Mouse (Mus musculus): ENCODE results near the gene Gm20388. TPM values are rescaled to one million over a fixed set of nuclear protein-coding genes. Genes with fewer than 3 reads are reported as not detected.

The Gm20388 gene
- total RNA-seq, 2 experiments from 2014 or later = 12.7 TPM; not detected in 1

GRCm38 (mm10) chr8:120618110-120618509 lies 707.5 kb downstream of the Gm20388 start:
- DNase-seq = peak; percentile 73 to 75

- DNase-seq = peak; percentile 51 to 61
Measured at GRCm38 (mm10) chr8:120619235-120620180, 708.9 kb downstream of the Gm20388 start.

DNA sequence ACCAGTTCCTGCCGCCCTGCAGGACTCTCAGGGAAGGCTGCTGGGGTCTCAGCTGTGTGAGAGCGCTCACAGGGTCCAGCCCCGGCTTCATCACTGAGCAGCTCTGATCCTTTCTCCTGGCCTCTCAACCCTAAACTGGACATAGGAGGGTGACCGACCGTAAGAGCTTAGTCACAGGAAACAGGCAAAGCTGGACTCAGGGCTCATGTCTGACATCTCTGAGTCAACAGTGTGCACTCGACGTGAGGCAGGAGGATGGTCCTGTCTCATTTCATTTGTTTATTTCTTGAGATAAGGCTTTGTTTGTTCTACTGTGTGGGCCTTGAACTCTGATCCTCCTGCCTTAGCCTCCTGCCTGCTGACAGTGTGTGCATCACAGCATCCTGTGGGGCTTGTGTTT lies 709.8 kb downstream of the Gm20388 start:
- no peak for DNase-seq

GRCm38 (mm10) chr8:120622161-120622560 lies 711.5 kb downstream of the Gm20388 start:
- no peak for DNase-seq

DNA sequence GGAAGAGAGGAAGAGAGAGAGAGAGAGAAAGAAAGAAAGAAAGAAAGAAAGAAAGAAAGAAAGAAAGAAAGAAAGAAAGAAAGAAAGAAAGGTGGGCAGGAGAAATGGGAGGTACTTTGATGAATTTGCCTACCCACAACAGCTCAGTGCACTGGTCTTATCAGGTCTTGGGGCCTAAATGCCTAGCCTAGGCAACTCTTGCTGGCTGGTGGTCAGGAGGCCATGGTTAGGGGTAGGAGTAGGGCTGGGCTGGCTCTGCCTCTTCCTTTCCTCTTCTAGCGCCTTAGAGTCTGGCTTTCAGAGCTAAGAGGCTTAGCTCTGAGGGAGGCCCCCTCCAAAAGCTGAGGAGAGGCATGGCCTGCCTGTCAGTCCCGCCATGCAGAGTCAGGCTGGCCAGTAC lies 713.0 kb downstream of the Gm20388 start:
- no peak for DNase-seq

DNA sequence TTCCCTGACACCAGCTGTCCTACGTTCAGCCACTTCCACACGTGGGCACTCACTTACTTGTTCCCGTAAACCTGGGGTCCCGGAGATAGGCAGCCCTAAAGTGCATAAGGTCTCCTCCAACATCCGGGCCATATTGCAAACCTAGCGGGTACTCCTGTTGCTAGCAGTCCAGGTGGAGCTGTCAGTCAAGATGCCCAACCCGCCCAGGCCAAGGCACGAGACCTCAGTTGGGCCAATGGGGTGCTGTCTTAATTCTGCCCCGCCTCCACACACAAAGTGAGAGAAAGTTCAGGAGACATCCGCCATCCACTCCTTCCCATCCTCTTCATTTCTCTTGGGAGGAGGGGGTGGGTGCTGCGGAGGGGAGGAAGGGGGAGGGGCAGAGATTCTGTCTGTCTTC lies 715.8 kb downstream of the Gm20388 start:
- no peak for DNase-seq

DNA sequence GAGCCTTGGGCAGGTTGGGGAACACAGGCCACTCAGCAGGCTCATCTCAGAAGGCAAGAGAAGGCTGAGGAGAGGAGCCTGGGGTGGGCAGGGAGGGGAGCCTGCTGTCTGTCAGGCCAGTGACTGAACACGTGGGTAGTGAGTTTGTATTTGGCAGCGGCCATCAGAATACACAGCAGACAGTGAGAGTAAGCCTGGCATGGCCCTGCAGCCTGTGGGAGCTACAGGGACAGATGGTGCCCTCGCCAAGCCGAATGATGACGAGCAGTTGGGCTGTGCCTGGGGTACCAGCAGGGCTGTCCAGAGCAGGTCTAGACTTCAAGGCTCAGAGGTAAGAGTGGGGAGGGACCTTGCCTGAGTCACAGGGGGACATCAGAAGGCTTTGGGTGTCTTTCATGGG lies 716.7 kb downstream of the Gm20388 start:
- peak in 1 of 2 experiments; percentile 61 for DNase-seq

DNA sequence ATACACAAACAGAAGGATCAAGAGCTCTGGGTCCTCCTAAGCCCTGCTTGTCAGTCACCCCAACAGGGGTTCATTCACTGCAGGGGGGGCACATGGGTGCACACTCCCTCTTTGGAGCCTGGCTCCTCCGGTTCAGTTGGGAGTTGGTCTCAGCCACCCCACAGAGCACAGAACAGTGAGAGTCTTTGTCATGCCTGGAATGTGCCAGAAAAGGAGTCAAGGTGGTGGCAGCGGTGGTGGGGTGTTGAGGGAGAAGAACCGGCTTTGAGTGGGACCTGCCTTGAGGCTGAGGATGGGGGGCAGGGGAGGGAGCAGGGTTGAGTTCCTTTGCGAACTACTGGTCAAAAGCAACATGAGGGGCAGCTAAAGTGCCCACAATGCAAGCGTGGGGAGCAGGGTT lies 719.4 kb downstream of the Gm20388 start:
- no peak for DNase-seq

GRCm38 (mm10) chr8:120630848-120631247 lies 720.2 kb downstream of the Gm20388 start:
- no peak for DNase-seq

- no peak for DNase-seq
Measured at GRCm38 (mm10) chr8:120631441-120632375, 721.1 kb downstream of the Gm20388 start.

GRCm38 (mm10) chr8:120632969-120633664 lies 722.5 kb downstream of the Gm20388 start:
- no peak for DNase-seq

- no peak for DNase-seq
Measured at GRCm38 (mm10) chr8:120633665-120634271, 723.1 kb downstream of the Gm20388 start.

GRCm38 (mm10) chr8:120634329-120634839 lies 723.7 kb downstream of the Gm20388 start:
- peak; percentile 48 for DNase-seq

- no peak for DNase-seq
Measured at GRCm38 (mm10) chr8:120641245-120641644, 730.6 kb downstream of the Gm20388 start.

DNA sequence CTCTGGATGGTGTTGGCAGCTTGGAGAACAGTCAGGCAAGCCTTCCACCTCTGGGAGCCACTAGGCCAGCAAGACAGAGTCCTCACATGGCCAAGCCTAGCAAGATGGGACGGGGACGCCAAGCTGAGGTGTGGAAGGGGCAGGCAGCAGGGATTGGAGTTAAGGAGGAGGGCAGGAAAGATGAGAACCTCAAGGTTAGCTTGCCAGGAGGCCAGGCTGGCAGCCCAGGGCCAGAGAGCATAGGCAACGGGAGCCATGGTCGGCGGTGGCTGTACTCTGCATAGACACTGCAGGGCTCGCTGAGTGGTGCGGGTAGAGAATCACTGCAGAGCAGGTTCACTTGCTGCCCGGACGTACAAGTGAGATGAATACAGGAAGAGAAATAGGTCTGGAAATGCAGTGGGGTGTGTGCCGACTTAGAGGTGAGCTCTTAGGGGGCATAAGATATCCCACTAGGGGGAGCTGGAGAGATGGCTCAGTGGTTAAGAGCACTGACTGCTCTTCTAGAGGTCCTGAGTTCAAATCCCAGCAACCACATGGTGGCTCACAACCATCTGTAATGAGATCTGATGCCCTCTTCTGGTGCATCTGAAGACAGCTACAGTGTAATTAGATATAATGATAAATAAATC lies 731.5 kb downstream of the Gm20388 start:
- DNase-seq = no peak

DNA sequence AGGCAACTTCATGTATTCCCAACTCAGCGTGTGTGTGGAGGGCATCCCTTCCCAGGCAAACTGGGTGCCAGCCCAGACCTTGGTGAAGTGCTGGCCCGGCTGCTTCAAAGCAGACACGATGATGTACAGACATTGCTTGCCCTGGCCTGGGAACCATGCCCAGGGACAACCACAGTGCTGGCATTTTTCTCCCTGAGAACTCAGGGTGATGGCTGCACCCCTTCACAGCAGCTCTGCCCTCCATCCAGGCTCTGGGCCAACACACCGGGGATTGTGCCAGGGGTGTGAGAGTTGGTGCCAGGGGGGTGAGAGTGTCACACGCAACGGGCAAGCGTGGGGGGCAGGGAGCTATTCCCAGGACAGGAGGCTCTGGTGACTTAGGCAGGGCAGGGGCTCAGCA lies 734.0 kb downstream of the Gm20388 start:
- DNase-seq = peak; percentile 79 to 85

DNA sequence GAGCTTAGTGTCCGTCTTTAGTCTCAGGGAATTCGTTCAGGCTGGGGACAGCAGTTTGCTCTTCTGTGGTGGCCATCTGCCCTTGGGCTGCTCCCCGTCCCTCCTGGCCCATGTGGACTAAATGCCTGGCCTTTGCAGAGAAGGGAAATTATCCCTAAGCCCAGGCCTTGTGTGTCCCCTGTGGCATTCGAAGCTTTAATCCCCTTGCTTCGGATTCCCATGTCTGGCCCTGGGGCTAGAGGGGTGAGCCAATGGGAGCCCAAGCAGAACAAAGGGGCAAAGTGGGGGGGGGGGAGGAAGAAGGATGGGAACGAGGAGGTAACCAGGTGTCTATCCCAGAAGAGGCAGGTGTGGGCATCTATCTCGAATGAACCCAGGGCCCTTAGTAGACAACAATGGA lies 736.9 kb downstream of the Gm20388 start, which contains the start of gene 1190005I06Rik:
Gene 1190005I06Rik (minus strand): TSS at position 101 of the 400 bp plus-strand sequence.
- no peak for DNase-seq

- no peak for DNase-seq
Measured at GRCm38 (mm10) chr8:120656322-120657052, 745.8 kb downstream of the Gm20388 start.

DNA sequence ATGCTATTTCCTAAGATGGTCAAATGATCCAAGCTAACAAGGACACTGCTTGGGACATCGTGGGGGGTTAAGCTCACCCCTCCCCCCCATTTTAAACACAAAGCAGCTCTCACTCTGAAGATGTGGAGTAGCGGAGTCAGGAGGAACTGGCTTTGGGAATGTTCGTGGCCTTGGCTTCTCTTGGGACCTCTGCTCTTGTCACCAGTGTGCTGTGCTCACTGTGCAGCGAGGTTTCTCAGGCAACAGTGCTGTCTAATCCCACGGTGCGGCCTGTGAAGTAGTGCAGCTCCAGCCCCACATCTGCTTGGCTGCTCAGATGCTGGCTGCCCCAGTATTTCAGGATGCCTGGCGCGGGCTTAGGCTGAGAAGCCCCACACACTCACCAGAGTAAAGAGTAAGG lies 746.8 kb downstream of the Gm20388 start:
- DNase-seq = no peak

DNA sequence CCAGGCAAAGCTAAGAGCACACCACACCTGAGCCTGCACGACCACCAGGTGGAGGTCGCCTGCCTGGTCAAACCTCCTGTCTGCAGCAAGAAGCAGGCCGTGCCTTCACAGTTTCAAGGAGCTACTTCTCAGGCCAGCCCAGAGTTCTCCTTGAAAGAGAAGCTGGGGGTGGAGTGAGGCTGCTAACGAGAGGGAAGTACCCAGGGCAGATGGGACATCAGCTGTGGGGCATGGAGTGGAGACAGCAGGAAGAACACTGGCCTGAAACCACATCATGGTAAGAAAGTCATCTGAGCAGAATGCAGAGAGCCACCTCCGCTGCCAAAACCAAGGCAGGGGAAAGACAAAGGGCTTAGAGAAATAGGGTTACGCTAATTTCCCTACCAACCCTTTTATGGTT lies 753.9 kb downstream of the Gm20388 start:
- no peak for DNase-seq
